Mouse (Mus musculus): ENCODE results near the gene 1700021F07Rik.

GRCm38 (mm10) chr2:173535390-173535789 is 13.0 kb downstream of the 1700021F07Rik start:
- TF ChIP-seq CTCF (IDR thresholded peaks at IDR 0.05) = no peak
- no peak for TF ChIP-seq POLR2A (IDR thresholded peaks at IDR 0.05; ENCODE audit: insufficient read depth, low read depth, low read length)
- TF ChIP-seq EP300 (IDR thresholded peaks at IDR 0.05; ENCODE audit: insufficient read depth, low read depth, low read length) = no peak
